Mouse (Mus musculus): ENCODE results near the gene Olfr632. TPM values are rescaled to one million over a fixed set of nuclear protein-coding genes. Genes with fewer than 3 reads are reported as not detected.
"Not testable (repeated sequence)": the region's sequence is repeated elsewhere in the genome, so short reads cannot be mapped to it uniquely, and the experiment has no call there.

Olfr632 gene
- total and polyA plus RNA-seq, 2 experiments: not detected

GRCm38 (mm10) chr7:103915338-103915737 lies 18.8 kb upstream of the Olfr632 start:
- H3K27me3 ChIP-seq (ENCODE audit: control insufficient read depth, insufficient read depth, low read length): no peaks in the 10 kb centered on the region
- H3K9ac ChIP-seq (ENCODE audit: low read depth, low read length): no peak overlapping the region
- no peaks in the 10 kb centered on the region for H3K36me3 ChIP-seq (ENCODE audit: control insufficient read depth, insufficient read depth, low read length)
- DNase-seq (ENCODE audit: extremely low read depth, low read depth, low spot score): no peak
- no peak overlapping the region for H3K27ac ChIP-seq (replicated peaks; ENCODE audit: insufficient read depth, low read depth, low read length)
- no peak for TF ChIP-seq CTCF (IDR thresholded peaks at IDR 0.05; ENCODE audit: low read depth, low read length)
- no peak for TF ChIP-seq POLR2A (IDR thresholded peaks at IDR 0.05; ENCODE audit: extremely low read depth, insufficient read depth, low read length)
- no peak overlapping the region for H3K4me3 ChIP-seq (ENCODE audit: insufficient read depth, low read depth, low read length)
- H3K79me2 ChIP-seq (ENCODE audit: control insufficient read depth, insufficient read depth, low read length): no peaks in the 10 kb centered on the region
- no peaks in the 10 kb centered on the region for H3K4me1 ChIP-seq (ENCODE audit: control insufficient read depth, insufficient read depth, low read length)

DNA sequence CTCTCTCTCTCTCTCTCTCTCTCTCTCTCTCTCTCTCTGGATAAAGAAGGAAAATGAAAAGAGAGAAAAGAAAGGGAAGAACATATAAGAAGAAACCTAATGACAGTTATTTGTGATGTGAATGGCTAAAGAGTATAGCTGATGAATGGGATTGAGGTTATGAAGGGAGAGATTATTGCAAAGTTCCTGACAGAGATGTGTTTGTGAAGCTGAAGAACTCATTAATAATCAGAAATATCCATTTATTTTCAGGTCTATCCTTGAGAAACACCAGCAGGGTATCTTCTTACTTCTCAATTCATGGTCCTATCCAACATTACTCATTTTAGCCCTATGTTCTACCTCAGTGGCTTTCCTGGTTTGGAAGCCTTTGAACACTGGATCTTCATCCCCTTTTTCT lies 5.6 kb upstream of the Olfr632 start, which contains the start of gene Olfr631:
Gene Olfr631, plus strand, starts transcription at position 301 of the 400 bp plus-strand sequence.
- no peaks in the 10 kb centered on the region for H3K79me2 ChIP-seq (ENCODE audit: control insufficient read depth, insufficient read depth, low read length)
- no peak for DNase-seq (ENCODE audit: extremely low read depth, low read depth, low spot score)
- H3K27ac ChIP-seq (replicated peaks; ENCODE audit: insufficient read depth, low read depth, low read length): no peak within 1 kb of the TSS
- H3K36me3 ChIP-seq (ENCODE audit: control insufficient read depth, insufficient read depth, low read length): no peaks in the 10 kb centered on the region
- no peaks in the 10 kb centered on the region for H3K4me1 ChIP-seq (ENCODE audit: control insufficient read depth, insufficient read depth, low read length)
- H3K27me3 ChIP-seq (ENCODE audit: control insufficient read depth, insufficient read depth, low read length): no peaks in the 10 kb centered on the region
- no peak within 1 kb of the TSS for H3K4me3 ChIP-seq (ENCODE audit: insufficient read depth, low read depth, low read length)
- H3K9ac ChIP-seq (ENCODE audit: low read depth, low read length): no peak within 1 kb of the TSS
- no peak for TF ChIP-seq CTCF (IDR thresholded peaks at IDR 0.05; ENCODE audit: low read depth, low read length)
- TF ChIP-seq POLR2A (IDR thresholded peaks at IDR 0.05; ENCODE audit: extremely low read depth, insufficient read depth, low read length): no peak

DNA sequence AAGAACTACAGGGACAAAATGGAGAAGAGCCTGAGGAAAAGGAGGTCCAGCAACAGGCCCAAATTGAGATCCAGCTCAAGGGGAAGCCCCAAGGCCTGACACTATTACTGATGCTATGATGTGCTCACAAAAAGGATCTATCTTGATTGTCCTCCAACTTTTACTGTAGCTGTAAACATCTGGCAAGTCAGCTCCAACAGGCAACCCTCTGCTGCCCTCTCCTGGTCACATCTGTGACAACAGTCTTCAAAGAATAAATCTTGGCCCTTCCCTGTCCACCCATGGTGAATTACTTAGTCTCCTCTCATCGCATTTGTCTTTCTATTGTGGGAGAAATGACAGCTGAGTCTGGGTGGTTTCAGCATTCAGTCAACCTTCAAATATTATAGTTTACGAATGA lies 8.6 kb downstream of the Olfr632 start:
- Histone ChIP-seq H3K9ac (ENCODE audit: low read depth, low read length) (no peak overlapping the region), H3K79me2 (ENCODE audit: control insufficient read depth, insufficient read depth, low read length) (no peaks in the 10 kb centered on the region), H3K36me3 (ENCODE audit: control insufficient read depth, insufficient read depth, low read length) (no peaks in the 10 kb centered on the region), H3K4me3 (ENCODE audit: insufficient read depth, low read depth, low read length) (no peak overlapping the region), H3K27ac (replicated peaks; ENCODE audit: insufficient read depth, low read depth, low read length) (no peak overlapping the region), H3K27me3 (ENCODE audit: control insufficient read depth, insufficient read depth, low read length) (no peaks in the 10 kb centered on the region), H3K4me1 (ENCODE audit: control insufficient read depth, insufficient read depth, low read length) (no peaks in the 10 kb centered on the region)
- peak; percentile 33 for DNase-seq (ENCODE audit: extremely low read depth, low read depth, low spot score)
- WGBS: 25% methylated on average over 2 of the region's 2 CpGs
- TF ChIP-seq POLR2A (IDR thresholded peaks at IDR 0.05; ENCODE audit: extremely low read depth, insufficient read depth, low read length) (no peak), CTCF (IDR thresholded peaks at IDR 0.05; ENCODE audit: low read depth, low read length) (peak; percentile 64; the same call in 1 of the 2 replicates)

- Histone ChIP-seq H3K36me3 (ENCODE audit: control insufficient read depth, insufficient read depth, low read length) (no peaks in the 10 kb centered on the region), H3K4me1 (ENCODE audit: control insufficient read depth, insufficient read depth, low read length) (no peaks in the 10 kb centered on the region), H3K9ac (ENCODE audit: low read depth, low read length) (no peak within 1 kb of the TSS), H3K27ac (replicated peaks; ENCODE audit: insufficient read depth, low read depth, low read length) (no peak within 1 kb of the TSS), H3K27me3 (ENCODE audit: control insufficient read depth, insufficient read depth, low read length) (no peaks in the 10 kb centered on the region), H3K79me2 (ENCODE audit: control insufficient read depth, insufficient read depth, low read length) (no peaks in the 10 kb centered on the region), H3K4me3 (ENCODE audit: insufficient read depth, low read depth, low read length) (no peak within 1 kb of the TSS)
- TF ChIP-seq CTCF (IDR thresholded peaks at IDR 0.05; ENCODE audit: low read depth, low read length) (no peak), POLR2A (IDR thresholded peaks at IDR 0.05; ENCODE audit: extremely low read depth, insufficient read depth, low read length) (no peak)
- DNase-seq (ENCODE audit: extremely low read depth, low read depth, low spot score): no peak
Observed at GRCm38 (mm10) chr7:103944137-103944536, 10.0 kb downstream of the Olfr632 start, which contains the start of gene Olfr633. Olfr633 (plus strand) TSS chr7:103944437.

- not testable (repeated sequence) for H3K4me1 ChIP-seq (ENCODE audit: control insufficient read depth, insufficient read depth, low read length); H3K36me3 ChIP-seq (ENCODE audit: control insufficient read depth, insufficient read depth, low read length); H3K9ac ChIP-seq (ENCODE audit: low read depth, low read length); DNase-seq (ENCODE audit: extremely low read depth, low read depth, low spot score); H3K4me3 ChIP-seq (ENCODE audit: insufficient read depth, low read depth, low read length); H3K79me2 ChIP-seq (ENCODE audit: control insufficient read depth, insufficient read depth, low read length); H3K27me3 ChIP-seq (ENCODE audit: control insufficient read depth, insufficient read depth, low read length); H3K27ac ChIP-seq (replicated peaks; ENCODE audit: insufficient read depth, low read depth, low read length)
- 92% methylated on average over 22 of the region's 22 CpGs for WGBS
Observed at GRCm38 (mm10) chr7:103966873-103967272, 32.7 kb downstream of the Olfr632 start.

- Histone ChIP-seq H3K27me3 (ENCODE audit: control insufficient read depth, insufficient read depth, low read length) (no peaks in the 10 kb centered on the region), H3K27ac (replicated peaks; ENCODE audit: insufficient read depth, low read depth, low read length) (no peak within 1 kb of the TSS), H3K36me3 (ENCODE audit: control insufficient read depth, insufficient read depth, low read length) (no peaks in the 10 kb centered on the region), H3K4me1 (ENCODE audit: control insufficient read depth, insufficient read depth, low read length) (no peaks in the 10 kb centered on the region), H3K9ac (ENCODE audit: low read depth, low read length) (no peak within 1 kb of the TSS), H3K79me2 (ENCODE audit: control insufficient read depth, insufficient read depth, low read length) (no peaks in the 10 kb centered on the region), H3K4me3 (ENCODE audit: insufficient read depth, low read depth, low read length) (no peak within 1 kb of the TSS)
- 53% methylated on average over 1 of the region's 1 CpGs for WGBS
- no peak for DNase-seq (ENCODE audit: extremely low read depth, low read depth, low spot score)
- no peak for TF ChIP-seq CTCF (IDR thresholded peaks at IDR 0.05; ENCODE audit: low read depth, low read length)
- TF ChIP-seq POLR2A (IDR thresholded peaks at IDR 0.05; ENCODE audit: extremely low read depth, insufficient read depth, low read length): no peak
Observed at GRCm38 (mm10) chr7:103970852-103971251, 36.7 kb downstream of the Olfr632 start, which contains the start of gene Olfr635. Olfr635 (plus strand) TSS chr7:103971152.
